In genomic region chr15:100422476-100422875, GRCm38 (mm10) we compare ENCODE assay signal across 8 mouse cellular contexts. TPM values are rescaled to one million over a fixed set of nuclear protein-coding genes. Genes with fewer than 3 reads are reported as not detected.
DNase-seq lines count a peak whose midpoint lies in the region; ATAC-seq lines count a peak whose summit lies in the region.

No protein-coding gene starts in this region.

- under 1% methylated on average over 44 of the region's 44 CpGs for WGBS in heart, embryonic 10.5 days
- 0% methylated on average over 44 of the region's 44 CpGs for WGBS in hindbrain, embryonic 13.5 days
- 2% methylated on average over 44 of the region's 44 CpGs for WGBS in macrophage (ENCODE audit: missing documents)

- H3K4me2 ChIP-seq in hindbrain, embryonic 13.5 days = peak overlapping the region; percentile 83

- peak; percentile 77 for DNase-seq in heart, embryonic 10.5 days (ENCODE audit: low spot score)
- DNase-seq in heart, postnatal 25 days (ENCODE audit: low spot score) = no peak
- DNase-seq in 3T3-L1 (ENCODE audit: low read depth, low spot score) = peak; percentile 40
- DNase-seq in adipocyte (ENCODE audit: low spot score) = peak; percentile 39
- DNase-seq in cerebellum, adult 9-11 months = no peak
- no peak for DNase-seq in frontal cortex, postnatal 10 days (ENCODE audit: low spot score in 2 of 2)

- ATAC-seq in hindbrain, embryonic 13.5 days (ENCODE audit: low FRiP score) = peak; percentile 75

- peak overlapping the region; percentile 96 for H3K4me3 ChIP-seq in heart, embryonic 10.5 days
- peak overlapping the region; percentile 97 for H3K4me3 ChIP-seq in hindbrain, embryonic 13.5 days
- H3K4me3 ChIP-seq in macrophage (ENCODE audit: inconsistent target) = peak overlapping the region; percentile 52

- H3K9me3 ChIP-seq in heart, embryonic 10.5 days = no peaks in the 10 kb centered on the region
- no peaks in the 10 kb centered on the region for H3K9me3 ChIP-seq in hindbrain, embryonic 13.5 days

- peaks cover 42% of the 10 kb centered on the region for H3K79me2 ChIP-seq in macrophage (ENCODE audit: inconsistent target)

- H3K27me3 ChIP-seq in heart, embryonic 10.5 days (ENCODE audit: insufficient read depth, poor library complexity, severe bottlenecking) = peaks cover 32% of the 10 kb centered on the region
- peaks cover 30% of the 10 kb centered on the region for H3K27me3 ChIP-seq in hindbrain, embryonic 13.5 days

- peak overlapping the region; percentile 96 for H3K9ac ChIP-seq in hindbrain, embryonic 13.5 days

- H3K4me1 ChIP-seq in heart, embryonic 10.5 days = peaks cover 63% of the 10 kb centered on the region
- H3K4me1 ChIP-seq in hindbrain, embryonic 13.5 days (replicated peaks) = peaks cover 52% of the 10 kb centered on the region

- intact Hi-C loops in heart, postnatal 25 days (cut with DNase I) = loop anchor here (5.0 kb wide), 1 partner anchor 35 kb away; no protein-coding TSS in a partner anchor

- peak overlapping the region; percentile 92 for H3K27ac ChIP-seq in heart, embryonic 10.5 days
- H3K27ac ChIP-seq in hindbrain, embryonic 13.5 days = peak overlapping the region; percentile 55
- peak overlapping the region; percentile 84 for H3K27ac ChIP-seq in macrophage

- no peaks in the 10 kb centered on the region for H3K36me3 ChIP-seq in heart, embryonic 10.5 days
- no peaks in the 10 kb centered on the region for H3K36me3 ChIP-seq in hindbrain, embryonic 13.5 days
- no peaks in the 10 kb centered on the region for H3K36me3 ChIP-seq in macrophage (ENCODE audit: inconsistent target)

RNA-seq across cellular contexts. Expression of gene Gm5475, which starts 0.5 kb away (rescaled TPM):
- polyA plus RNA-seq in heart, embryonic 10.5 days (2016; fragmentation: Nextera tagmentation; extraction: Ambion mirVana) = not detected in 2 replicates
- total RNA-seq in heart, postnatal 25 days (2021) = not detected
- 0.10 and 0.14 TPM in 2 replicates for polyA plus RNA-seq in hindbrain, embryonic 13.5 days (2015; fragmentation: Nextera tagmentation; extraction: Ambion mirVana)
- 1 to 10 TPM in 2 of 26 experiments, under 1 TPM in 14, not detected in 10; 0.25 to 1.3 (median 0.50) TPM for total RNA-seq in macrophage (2018; cell fraction: chromatin; rRNA removed)
- total RNA-seq in macrophage (2018; cell fraction: cytosol; rRNA removed) = under 1 TPM in 17 of 26 experiments, not detected in 9; 0.03 to 0.28 (median 0.10) TPM
- total RNA-seq in macrophage (2018; cell fraction: nucleus; rRNA removed) = 1 to 10 TPM in 7 of 26 experiments, under 1 TPM in 16, not detected in 3; 0.29 to 2.7 (median 0.68) TPM
- polyA plus RNA-seq in macrophage (2018) = not detected in 3 replicates

RNA-seq across cellular contexts. Expression of gene Slc11a2, which starts 2.4 kb away (rescaled TPM):
- polyA plus RNA-seq in heart, embryonic 10.5 days (2016; fragmentation: Nextera tagmentation; extraction: Ambion mirVana) = 20.4 and 24.5 TPM in 2 replicates
- 10 to 100 TPM; 52.6 to 56.9 TPM for total RNA-seq in heart, postnatal 25 days (2021)
- 23.8 and 24.1 TPM in 2 replicates for polyA plus RNA-seq in hindbrain, embryonic 13.5 days (2015; fragmentation: Nextera tagmentation; extraction: Ambion mirVana)
- 100 to 1,000 TPM; 115 to 395 (median 255) TPM for total RNA-seq in macrophage (2018; cell fraction: chromatin; rRNA removed)
- total RNA-seq in macrophage (2018; cell fraction: cytosol; rRNA removed) = 100 to 1,000 TPM in 8 of 26 experiments, 10 to 100 TPM in 18; 48.5 to 121 (median 89.8) TPM
- total RNA-seq in macrophage (2018; cell fraction: nucleus; rRNA removed) = 100 to 1,000 TPM in 25 of 26 experiments, 10 to 100 TPM in 1; 95.1 to 370 (median 188) TPM
- polyA plus RNA-seq in macrophage (2018) = 39.5 to 63.4 TPM (median 40.8 TPM) in 3 replicates

RNA-seq across cellular contexts. Expression of gene Letmd1, which starts 46.3 kb away (rescaled TPM):
- polyA plus RNA-seq in heart, embryonic 10.5 days (2016; fragmentation: Nextera tagmentation; extraction: Ambion mirVana) = 21.1 and 27.9 TPM in 2 replicates
- total RNA-seq in heart, postnatal 25 days (2021) = 10 to 100 TPM; 13.6 to 14.6 TPM
- 53.1 and 56.4 TPM in 2 replicates for polyA plus RNA-seq in hindbrain, embryonic 13.5 days (2015; fragmentation: Nextera tagmentation; extraction: Ambion mirVana)
- total RNA-seq in macrophage (2018; cell fraction: chromatin; rRNA removed) = 10 to 100 TPM; 16.6 to 81.6 (median 39.3) TPM
- 10 to 100 TPM; 26.6 to 41.2 (median 33.6) TPM for total RNA-seq in macrophage (2018; cell fraction: cytosol; rRNA removed)
- 10 to 100 TPM; 23.2 to 78.2 (median 37.0) TPM for total RNA-seq in macrophage (2018; cell fraction: nucleus; rRNA removed)
- polyA plus RNA-seq in macrophage (2018) = 34.8 to 38.4 TPM (median 34.8 TPM) in 3 replicates

RNA-seq across cellular contexts. Expression of gene Higd1c, which starts 58.1 kb away (rescaled TPM):
- polyA plus RNA-seq in heart, embryonic 10.5 days (2016; fragmentation: Nextera tagmentation; extraction: Ambion mirVana) = not detected in 2 replicates
- not detected for total RNA-seq in heart, postnatal 25 days (2021)
- polyA plus RNA-seq in hindbrain, embryonic 13.5 days (2015; fragmentation: Nextera tagmentation; extraction: Ambion mirVana) = not detected in 2 replicates
- total RNA-seq in macrophage (2018; cell fraction: chromatin; rRNA removed) = not detected
- not detected for total RNA-seq in macrophage (2018; cell fraction: cytosol; rRNA removed)
- total RNA-seq in macrophage (2018; cell fraction: nucleus; rRNA removed) = not detected
- polyA plus RNA-seq in macrophage (2018) = not detected in 3 replicates

Comparison
In these comparisons a context has a peak if more than half of its experiments do, and no peak if none do; other contexts are left out.
1. DNase-seq: peak in heart, embryonic 10.5 days (single experiment), 3T3-L1 (single experiment) and adipocyte (single experiment); none in heart, postnatal 25 days (single experiment), cerebellum, adult 9-11 months (single experiment) and frontal cortex, postnatal 10 days (0 of 2).
2. Peak in every context shown above with its lines, with median percentiles within 50 percentile points of each other: H3K27ac ChIP-seq and H3K4me3 ChIP-seq.